Mouse (Mus musculus) spleen, postnatal 14 days (tissue): Measurements from ENCODE around the gene Zdhhc19.

ENCODE experiments used
- DNase-seq, 2 experiments: peaks; one replicate each; pipeline ENCODE4 v3.0.0; 2021 to 2022; ENCODE audit warnings: low spot score in 2 of 2

Gene Zdhhc19

DNA sequence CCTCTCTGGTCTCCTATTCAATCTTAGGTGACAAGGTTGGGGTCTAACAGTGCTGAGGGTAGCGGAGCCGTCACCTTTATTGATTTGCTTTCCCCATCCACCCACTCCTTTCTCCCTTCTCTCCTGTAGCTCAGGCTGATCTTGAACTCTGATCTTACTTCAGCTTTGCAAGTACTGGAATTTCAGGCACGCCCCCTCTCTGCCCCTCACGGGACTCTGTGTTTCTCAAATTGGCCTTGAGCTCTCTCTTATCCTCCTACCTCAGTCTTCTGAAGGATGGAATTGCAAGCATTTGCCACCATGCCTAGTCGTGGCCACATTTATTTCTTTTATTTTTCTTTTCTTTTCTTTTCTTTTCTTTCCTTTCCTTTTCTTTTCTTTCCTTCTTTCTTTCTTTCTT is 54.4 kb downstream of the Zdhhc19 start:
- DNase-seq, result no peak

DNA sequence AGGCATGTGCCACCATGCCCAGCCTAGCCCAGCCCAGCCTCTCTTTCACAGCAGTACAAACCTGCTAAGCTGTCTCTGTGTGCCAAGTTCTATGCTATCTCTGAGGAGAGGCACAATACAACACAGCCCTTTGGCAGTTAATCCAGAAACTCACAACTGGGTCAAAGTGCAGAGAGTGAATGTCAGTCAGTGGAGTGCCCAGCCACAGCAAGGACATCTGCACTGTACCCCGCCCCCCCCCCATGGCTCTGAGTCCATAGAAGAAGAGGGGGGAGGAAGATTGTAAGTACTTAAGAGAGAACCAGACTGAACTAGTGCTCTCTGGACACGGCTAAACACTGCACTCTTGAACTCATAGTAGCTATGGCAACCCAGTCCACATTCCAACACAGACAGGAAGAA is 55.3 kb downstream of the Zdhhc19 start:
- DNase-seq, result no peak

DNA sequence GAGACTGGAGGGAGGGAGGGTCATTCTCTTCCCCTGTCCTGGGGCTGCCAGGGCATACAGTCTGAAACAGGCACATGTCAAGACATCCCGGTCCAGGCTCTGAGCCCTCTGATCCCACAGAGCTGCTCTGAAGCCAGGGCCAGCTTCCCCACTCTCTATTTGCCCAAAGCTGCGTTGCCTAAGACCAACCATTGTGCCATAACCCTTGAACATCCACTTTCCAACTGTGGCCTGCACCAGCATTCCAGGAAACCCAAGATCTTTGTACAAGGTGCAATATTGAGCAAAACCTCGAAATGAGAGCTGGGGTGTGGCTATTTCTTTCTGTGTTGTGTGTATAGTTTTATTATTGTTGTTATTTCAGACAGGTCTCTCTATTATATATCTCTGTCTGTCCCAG is 59.5 kb downstream of the Zdhhc19 start:
- DNase-seq, result no peak

DNA sequence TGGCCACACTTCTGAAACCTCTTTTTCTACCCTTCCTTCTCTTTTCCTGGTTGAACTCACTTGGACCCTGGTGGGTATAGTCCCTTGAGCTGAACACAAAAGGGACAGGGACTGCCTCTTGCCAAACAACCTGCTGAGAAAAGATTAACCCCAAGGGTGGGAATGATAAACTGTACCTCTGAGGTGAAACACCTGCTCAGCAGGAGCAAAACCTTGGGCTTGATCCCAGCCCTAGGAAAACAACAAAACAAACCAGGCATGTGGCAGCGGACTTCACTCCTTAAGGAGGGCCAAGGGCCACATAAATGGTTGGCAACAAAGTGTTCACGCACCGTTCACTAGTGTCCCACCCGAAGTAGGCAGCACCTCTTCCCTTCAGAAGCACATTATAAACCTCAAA is 63.4 kb downstream of the Zdhhc19 start:
- no peak for DNase-seq

DNA sequence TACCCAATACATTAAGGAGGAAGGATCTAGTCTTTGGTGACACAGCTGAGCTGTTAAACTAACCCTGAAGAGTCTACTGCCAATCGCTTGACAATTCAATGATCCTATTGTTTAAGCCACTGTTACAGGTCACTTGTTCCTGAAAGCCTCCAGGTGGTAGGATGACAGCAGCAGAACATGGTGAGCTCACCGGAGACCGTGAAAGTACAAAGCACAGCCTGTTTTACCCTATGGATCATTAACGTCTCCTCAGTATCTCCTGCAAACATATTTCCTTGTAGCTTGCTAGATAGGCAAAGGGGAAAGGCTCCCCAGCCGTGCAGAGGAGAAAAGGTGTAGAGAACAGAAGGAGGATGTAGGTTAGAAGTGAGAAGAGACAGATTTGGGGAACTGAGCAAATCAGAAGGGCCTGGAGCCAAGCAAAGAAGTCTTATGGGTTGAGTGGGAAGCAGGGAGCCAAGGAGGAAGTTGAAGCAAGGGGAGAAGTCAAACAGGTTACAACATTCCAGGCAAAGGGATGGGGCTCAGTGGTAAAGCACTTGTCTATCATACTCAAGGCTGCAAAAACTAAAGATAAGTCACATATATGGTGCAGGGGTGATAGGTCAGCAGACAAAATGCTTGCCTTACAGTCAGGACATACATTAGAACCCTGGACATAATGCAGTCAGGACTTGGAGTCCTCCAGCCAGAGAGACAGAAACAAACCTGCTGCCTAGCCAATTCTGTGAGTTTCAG is 67.2 kb downstream of the Zdhhc19 start:
- no peak for DNase-seq

DNA sequence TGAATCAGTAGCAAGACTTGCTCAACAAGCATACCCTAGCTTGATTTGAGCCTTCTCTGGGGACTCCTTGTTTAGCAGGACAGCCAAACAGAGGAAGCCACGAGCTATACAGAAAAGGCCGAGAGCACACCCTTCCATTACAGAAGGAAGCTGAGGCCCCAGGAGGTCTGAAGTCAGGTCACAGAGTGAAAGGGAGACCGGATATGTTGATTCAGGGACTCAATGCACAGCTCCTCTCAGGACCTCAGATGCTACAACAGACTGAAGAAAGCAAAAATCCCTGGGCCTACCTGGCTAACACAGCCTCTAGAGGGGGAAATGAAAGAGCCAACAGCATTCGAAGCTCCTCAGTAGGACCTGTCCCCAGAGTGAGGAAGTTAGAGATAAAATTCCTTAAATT is 71.2 kb downstream of the Zdhhc19 start:
- DNase-seq, result no peak

DNA sequence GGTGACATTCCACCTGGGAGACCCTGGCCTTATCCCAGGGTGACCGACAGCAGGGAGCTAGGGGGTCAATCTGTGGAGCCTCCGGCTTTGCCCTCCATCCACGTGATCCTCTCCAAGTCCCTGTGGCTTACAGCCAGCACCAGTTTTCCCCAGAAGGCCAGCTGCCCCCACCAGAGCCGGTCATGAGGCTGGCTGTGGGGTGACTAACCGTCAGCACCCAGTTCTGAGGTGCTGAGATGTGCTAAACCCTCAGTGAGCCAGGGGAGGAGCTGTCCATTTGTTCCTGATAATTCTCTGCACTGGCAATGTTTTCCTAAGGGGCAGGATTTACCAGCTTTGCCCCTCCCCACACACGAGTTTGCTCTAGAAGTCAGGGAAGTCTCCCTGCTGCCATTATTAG is 72.3 kb downstream of the Zdhhc19 start:
- no peak for DNase-seq

DNA sequence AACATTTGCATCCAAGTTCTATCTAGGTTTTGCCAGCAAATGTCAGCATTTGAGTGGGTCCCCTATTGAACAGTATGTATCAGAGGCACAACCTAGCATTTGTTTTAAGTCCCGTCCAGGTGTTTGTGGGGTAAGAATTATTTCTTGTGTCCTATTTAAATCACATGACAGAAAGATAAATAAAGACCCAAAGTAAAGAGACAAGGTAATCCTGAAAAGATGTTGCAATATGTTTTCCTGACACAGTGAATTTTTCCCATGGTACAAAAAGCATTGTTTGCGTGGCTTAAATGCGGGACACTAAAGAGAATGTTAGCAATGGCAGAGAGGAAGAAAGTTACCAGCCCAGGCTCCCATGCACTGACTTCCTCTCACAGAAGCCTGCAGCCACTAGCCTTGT is 74.0 kb downstream of the Zdhhc19 start:
- no peak for DNase-seq

DNA sequence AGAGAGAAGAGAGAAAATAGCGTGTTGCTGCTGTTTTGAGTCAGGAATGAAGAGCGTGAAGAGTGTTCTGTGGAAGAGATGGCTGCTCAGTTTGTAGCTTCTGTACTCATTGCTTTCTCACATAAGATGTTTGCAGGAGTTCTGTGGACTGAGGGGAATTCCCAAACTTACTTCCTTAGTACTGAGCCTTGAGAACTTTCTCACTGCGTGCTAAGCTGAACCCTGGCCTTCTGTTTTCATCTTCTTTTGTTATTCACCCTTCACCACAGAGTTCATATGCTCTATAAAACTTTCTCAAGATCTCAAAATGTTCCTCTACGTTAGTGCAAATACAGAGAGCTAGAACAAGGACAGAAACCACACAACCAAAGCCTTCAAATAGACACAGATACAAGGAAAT is 76.5 kb downstream of the Zdhhc19 start:
- no peak for DNase-seq

DNA sequence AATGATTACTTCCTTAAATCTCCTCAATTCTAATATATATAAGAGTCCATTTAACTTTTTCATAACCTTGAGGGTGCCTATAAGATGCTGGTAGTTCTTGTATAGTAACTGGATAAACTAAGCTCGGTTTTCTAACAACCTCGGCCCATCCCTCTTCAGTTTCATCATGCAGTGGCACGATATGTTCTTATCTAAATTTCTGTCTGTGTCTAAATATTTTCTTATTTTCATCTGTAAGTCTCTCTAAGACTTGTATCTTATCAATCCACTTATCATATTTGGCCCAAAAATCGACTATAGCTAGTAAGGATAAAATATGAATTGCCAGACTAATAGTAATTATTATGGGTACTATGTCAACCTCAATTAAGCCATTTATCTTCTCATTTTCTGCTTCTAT is 90.4 kb downstream of the Zdhhc19 start:
- DNase-seq, result no peak

DNA sequence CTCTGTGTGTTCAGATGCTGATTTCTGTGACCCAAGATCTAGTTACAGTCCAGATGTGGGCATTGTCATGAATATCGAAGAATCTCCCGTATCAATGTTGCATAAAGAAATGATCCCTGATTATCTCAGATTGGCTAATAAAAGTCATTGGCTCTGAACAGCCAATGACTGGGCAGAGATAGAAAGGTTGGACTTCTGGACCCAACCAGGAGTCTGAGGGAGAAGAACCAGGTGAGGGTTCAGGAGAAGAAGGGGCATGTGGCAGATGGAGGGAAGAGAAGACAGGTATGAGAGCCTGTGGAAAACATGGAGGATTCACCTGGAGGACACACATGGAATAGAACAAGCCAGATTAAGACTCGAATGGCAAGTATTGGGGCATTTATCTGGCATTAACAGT is 92.5 kb downstream of the Zdhhc19 start:
- no peak for DNase-seq

DNA sequence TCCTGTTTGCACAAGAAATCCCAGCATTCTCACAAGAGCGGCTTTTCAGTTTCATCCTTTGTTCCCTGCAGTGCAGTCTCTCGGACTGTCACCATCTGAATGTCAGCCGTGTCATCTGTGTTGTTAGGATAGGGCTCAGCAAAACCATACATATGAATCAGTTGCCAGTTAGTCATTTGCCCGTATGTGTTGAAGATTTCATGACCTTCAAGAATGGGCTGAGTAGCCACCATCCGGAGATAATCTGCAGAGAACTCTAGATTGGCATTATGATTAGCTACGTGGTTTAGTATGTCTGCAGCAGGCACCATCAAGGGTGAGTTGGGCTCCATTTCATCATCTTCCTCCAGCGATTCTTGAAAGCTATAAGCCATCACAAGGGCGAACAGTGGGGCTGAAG is 95.5 kb downstream of the Zdhhc19 start:
- no peak for DNase-seq

DNA sequence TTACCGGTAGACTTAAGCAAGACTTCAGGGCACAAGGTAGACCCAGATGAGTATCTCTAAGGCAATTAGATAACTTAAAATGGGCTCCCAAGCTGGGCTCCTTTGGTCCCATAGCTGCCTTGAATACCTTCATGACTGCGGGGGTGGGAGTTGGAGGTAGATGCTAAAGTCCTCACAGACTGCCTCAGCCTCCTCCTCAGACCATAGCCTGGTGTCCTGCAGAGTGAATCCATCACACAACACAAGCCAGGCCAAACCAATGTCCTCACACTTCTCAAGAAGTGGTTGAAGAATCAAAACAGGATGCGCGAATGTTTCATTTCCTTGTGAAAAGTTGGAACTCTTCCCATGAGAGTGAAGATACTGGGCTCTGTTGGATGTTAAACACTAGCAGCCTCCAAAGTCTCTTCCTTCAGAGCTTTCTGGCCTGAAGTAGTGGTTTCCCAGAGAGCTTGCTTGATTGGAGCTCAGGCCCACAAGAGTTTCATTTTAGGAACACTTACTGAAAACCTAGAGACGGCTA is 97.3 kb downstream of the Zdhhc19 start:
- DNase-seq, result no peak

DNA sequence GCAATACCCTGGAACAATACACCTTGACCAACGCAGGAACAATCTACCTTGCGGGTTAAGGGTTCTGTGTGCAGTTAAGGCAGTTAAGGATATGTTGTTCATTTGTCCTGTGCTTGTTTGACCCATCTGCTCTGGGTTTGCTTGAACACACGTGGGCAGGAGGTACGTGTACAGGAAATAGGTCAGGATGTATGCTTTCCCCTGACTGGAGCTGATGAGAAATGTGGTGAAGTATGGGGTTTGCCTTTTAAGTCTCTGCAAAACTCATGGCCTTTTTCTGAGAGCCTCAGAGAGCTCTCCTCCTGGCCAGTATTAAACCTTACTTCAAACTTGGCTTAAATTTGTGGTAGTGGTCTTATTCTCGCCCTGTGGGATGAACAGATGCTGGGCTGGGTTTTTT is 97.9 kb downstream of the Zdhhc19 start:
- DNase-seq, result no peak

DNA sequence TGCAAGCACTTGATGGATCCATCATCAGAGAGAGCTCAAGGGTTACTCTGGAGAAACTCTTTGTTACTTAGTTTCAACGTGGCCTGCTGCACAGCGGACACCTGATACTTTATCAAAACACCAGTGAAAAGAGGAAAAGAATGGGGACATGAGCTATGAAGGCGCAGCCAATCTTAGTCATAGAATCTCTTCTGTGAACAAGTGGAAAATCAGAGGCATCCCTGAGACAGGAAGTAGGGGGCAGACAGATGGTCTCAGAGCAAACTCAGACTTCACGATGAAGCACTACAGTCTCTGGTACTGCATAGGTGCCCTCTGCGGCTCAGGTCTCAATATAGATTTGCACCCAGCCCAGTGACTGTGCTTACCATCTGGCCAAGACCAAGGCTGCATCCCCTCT is 98.6 kb downstream of the Zdhhc19 start:
- no peak for DNase-seq

DNA sequence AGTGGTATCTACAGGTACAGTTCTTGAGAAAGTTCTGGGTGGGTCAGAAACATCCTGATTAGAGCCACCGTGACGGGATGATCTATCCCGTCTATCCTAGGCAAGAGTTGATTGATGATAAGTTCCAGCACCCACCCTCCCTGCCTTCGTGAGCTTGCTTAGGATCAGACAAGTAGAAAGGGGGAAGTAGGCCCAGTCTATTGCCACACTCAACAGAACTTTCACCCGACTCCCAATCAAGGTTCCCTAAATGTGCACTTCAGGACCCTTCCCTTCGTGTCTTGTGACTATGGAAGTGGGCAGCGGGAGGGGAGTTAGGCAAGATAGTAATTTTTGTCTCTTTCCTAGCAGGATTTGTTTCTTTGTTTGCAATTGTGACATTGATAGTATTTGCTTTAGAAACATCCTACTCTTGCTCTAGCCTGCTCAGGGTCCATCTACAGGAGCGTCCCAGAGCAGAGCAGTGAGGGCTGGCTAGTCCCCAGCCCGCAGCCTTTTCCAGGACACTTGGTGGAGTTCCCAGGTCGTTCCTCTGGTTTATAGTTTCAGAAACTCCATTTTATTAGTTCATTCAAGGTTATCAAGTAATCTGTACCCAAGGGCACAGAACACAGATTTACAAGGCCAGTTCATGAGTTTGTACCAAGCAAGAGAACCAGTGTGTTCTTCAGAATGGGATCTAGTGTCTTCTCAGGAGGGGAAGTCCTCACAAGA is 99.2 kb downstream of the Zdhhc19 start:
- no peak for DNase-seq

DNA sequence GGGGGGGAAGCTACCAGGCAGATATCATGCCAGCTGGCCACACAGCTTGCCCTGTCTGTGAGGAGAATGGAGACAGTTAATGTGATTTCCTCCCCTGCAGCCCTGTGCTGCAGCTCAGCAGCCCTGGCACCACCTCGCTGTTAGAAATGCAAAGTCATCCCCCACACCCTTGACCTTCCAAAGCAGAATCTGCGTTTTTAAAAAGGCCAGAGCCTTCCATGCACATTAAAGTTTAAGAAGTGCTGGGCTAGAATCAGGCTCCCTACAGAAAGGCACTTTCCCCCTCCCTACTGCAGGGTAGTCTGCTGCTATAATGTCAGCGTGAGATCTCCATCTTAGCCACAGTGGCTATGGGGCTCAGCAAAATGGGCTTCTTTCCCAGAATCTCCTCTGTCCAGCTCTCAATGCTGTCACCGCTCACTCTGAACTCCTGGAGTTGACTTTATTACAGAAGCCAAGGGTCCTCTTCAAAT is 101.9 kb downstream of the Zdhhc19 start:
- DNase-seq, result no peak

DNA sequence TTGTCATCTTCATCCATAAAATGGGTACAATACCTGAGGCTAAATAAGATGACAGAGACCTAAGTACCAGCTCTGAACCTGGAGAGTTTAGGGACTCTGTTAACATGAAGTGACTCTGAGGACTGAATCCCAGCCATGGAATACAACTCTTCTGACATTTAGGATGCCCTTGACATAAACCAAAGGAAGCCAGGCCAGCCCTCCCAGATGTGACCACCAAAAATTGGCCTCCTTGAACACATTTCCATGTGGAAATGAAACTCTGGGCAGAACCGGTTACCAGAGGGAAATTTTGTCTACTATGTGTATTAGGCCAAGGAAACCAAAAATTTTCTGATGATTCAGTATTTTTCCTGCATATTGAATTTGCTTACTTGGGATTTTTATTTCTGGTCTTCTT is 103.1 kb downstream of the Zdhhc19 start:
- DNase-seq, result no peak

DNA sequence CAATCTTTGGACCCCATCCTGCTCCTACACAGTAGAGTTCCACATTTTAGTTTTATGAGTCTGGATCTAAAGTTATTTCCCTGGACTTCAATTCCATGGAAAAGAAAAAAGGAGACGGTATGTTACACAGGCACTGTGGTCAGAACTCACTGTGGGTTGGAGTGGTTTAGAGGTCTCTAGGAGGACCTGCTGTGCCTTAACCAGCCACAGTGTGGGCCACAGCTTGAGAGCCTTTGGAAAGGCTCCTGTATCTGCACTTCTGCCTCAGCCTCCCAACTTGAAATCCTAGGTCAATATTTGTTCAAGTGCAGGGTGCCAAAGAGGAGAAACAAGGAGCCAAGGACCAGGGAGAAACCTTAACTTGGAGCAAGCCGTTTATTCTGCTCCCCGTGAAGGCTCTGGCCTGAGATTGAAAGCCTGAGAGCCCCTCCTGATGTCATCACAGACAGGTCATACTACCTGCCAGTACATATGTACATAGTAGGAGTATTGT is 106.2 kb downstream of the Zdhhc19 start:
- DNase-seq, result no peak

DNA sequence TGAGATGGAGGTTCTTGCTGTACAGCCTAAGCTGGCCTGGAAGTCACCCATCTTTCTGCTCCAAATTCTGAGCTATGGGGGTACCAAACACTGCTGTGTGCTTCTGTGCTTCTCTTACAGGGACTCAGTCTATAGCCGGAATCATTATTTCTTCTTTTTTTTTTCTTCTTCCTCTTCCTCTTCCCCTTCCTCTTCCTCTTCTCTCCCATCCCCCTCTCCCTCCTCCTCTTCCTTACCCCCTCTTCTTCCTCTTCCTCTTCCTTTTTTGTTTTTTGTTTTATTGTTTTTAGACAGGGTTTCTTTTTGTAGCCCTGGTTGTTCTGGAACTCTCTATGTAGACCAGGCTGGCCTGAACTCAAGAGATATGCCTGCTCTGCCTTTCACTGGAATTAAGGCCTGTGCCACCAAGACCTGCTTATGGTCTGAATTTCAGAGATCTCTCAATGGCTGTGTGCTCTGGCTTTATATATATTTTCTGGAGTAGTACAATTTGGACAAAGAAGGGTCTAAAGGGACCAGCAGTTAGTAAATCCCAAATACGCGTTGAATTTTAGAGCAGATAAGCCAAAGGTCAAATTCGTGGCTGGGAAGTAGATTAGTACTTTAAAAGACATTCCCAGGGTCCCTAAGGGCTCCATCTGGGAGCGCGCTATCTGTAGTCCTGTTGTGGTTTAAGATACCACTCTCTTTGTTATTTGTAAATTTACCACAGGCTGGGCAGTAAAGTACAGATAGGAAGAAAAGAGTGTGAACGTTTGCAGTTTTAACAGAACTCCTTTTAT is 111.7 kb downstream of the Zdhhc19 start:
- no peak for DNase-seq

DNA sequence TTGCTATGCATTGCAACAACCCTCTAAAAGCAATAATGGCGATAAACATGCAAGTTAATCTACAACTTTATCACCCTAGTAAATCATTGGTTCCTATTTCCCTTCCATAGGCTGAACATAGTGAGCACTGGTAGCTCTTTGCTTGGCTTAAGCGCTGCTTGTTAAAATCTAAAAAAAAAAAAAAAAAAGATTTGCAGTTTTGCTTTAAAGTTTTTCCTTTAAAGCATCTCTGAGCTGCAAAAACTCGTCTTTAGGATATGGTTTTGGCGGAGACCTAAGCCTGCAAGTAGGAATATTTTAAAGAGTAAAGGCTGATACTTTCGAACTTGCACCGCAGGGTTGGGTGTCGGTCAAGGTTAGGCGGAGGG is 112.3 kb downstream of the Zdhhc19 start:
- DNase-seq, result no peak

DNA sequence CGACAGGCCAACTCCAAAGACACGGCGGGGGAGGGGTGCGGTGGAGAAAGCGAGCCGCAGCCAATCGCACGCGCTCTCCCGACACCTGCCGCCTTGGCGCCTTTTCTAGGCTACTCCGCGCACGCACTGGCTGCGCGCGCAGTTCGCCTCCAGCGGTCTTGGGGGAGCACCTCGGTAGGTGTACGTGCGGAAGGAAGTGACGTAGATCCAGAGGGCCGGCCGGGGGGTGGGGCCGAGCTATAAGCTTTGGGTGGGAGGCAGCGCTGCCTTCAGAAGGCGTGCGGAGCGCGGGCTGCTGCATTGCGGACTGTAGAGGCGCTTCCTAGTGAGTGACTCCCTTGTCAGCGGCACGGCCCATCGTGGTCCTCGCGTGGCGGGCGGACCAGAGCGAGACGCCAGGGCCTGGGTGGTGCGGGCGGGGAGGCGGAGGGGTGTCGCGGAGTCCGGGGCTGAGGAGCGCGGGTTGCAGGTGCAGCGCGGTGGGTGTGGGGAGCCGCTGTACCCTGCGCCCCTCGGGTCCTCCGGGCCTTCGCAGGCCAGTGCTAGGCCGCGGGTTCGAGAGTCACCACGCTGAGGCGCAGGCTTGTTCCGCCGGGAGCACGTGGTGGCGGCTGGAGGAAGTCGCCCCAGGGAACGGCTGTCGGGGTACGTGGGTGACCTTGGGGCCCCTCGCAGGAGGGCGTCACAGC is 112.8 kb downstream of the Zdhhc19 start, which contains the start of gene Tfrc:
Gene Tfrc, plus strand, starts transcription at position 209 of the 689 bp plus-strand sequence.
- peak; percentile 96 to 97 for DNase-seq
